Mouse (Mus musculus) neural tube, embryonic 11.5 days (tissue): ENCODE results near the gene Zbtb46. TPM values are rescaled to one million over a fixed set of nuclear protein-coding genes. Genes with fewer than 3 reads are reported as not detected.

Source experiments
- ATAC-seq: fragments of 200-750 bp; cut with Nextera tagmentation; 2 replicates; pipeline ENCODE4 v1.8.0; 2017; ENCODE audit warnings: moderate number of reproducible peaks, mild to moderate bottlenecking, moderate TSS enrichment, moderate library complexity; ENCODE audit not compliant: insufficient read depth, low FRiP score, low TSS enrichment
- DNase-seq: peaks from one replicate; pipeline ENCODE4 v3.0.0-alpha.2; 2015; ENCODE audit warnings: low spot score
- H3K27ac ChIP-seq: fragments of 300-500 bp; sonication (generic); 2 replicates; pipeline ENCODE4 v1.5.1; 2014; ENCODE audit warnings: low read depth, mild to moderate bottlenecking, low read length
- H3K27me3 ChIP-seq: fragments of 300-500 bp; sonication (generic); 2 replicates; pipeline ENCODE4 v1.6.1; 2014; ENCODE audit warnings: mild to moderate bottlenecking, low read length, mixed read lengths; ENCODE audit not compliant: control insufficient read depth, insufficient read depth
- H3K36me3 ChIP-seq: fragments of 300-500 bp; sonication (generic); 2 replicates; pipeline ENCODE4 v1.6.1; 2014; ENCODE audit warnings: mild to moderate bottlenecking, low read length, moderate library complexity, mixed read lengths; ENCODE audit not compliant: control insufficient read depth, insufficient read depth
- H3K4me1 ChIP-seq: fragments of 300-500 bp; sonication (generic); 2 replicates; pipeline ENCODE4 v1.6.1; 2014; ENCODE audit warnings: low read length, mixed read lengths; ENCODE audit not compliant: control insufficient read depth, insufficient read depth
- H3K4me2 ChIP-seq: fragments of 300-500 bp; sonication (generic); 2 replicates; pipeline ENCODE4 v1.6.1; 2014; ENCODE audit warnings: low read depth, mild to moderate bottlenecking, moderate library complexity
- H3K4me3 ChIP-seq: fragments of 300-500 bp; sonication (generic); 2 replicates; pipeline ENCODE4 v1.5.1; 2014; ENCODE audit warnings: low read depth, low read length
- H3K9ac ChIP-seq: fragments of 300-500 bp; sonication (generic); 2 replicates; pipeline ENCODE4 v1.6.1; 2014; ENCODE audit warnings: mild to moderate bottlenecking, low read length
- H3K9me3 ChIP-seq: fragments of 300-500 bp; sonication (generic); 2 replicates; pipeline ENCODE4 v1.6.1; 2016; ENCODE audit warnings: low read length; ENCODE audit not compliant: control insufficient read depth
- WGBS: fragments of 180-500 bp; shearing (Covaris S2); extraction: QIAGEN DNeasy Blood & Tissue Kit; methylation state at CpG from one replicate; pipeline ENCODE4 v1.1.7; 2014; 5-methylcytosine and 5-hydroxymethylcytosine counted together
- polyA plus RNA-seq: library from polyadenylated mRNA; unstranded; fragments of >200 nt; fragmentation: Nextera tagmentation; extraction: Ambion mirVana; gene quantifications from 2 replicates; pipeline ENCODE4 v1.2.1, GENCODE M21; 2014

Zbtb46 gene
- polyA plus RNA-seq, 1 experiment from 2014 or later: 20.2 TPM

DNA sequence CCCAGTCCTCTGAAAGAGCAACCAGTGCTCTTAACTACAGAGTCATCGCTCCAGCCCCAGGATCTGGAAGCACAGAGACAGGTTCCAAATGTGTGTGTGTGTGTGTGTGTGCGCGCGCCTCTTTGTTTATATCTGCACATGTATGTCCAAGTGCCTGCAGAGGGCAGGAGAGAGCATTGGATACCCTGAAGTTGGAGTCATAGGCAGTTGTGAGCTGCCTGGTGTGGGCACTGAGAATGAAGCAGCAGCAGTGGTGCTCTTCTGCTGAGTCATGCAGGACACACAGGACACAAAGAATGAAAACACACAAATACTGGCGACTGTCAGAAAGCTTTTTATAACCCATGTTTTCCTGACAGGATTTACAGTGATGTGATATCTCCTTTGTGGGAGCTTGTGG, 89.2 kb downstream of the Zbtb46 start:
- H3K9me3 ChIP-seq: no peaks in the 10 kb centered on the region
- H3K4me3 ChIP-seq: no peak overlapping the region
- ATAC-seq: no peak
- H3K27me3 ChIP-seq: no peaks in the 10 kb centered on the region
- H3K4me2 ChIP-seq: no peak overlapping the region
- WGBS: 95% methylated on average over 5 of the region's 5 CpGs
- H3K27ac ChIP-seq: no peak overlapping the region
- H3K4me1 ChIP-seq: peaks cover 14% of the 10 kb centered on the region
- H3K36me3 ChIP-seq: peaks cover 8% of the 10 kb centered on the region; the same call in 1 of the 2 replicates
- DNase-seq: no peak
- H3K9ac ChIP-seq: no peak overlapping the region

DNA sequence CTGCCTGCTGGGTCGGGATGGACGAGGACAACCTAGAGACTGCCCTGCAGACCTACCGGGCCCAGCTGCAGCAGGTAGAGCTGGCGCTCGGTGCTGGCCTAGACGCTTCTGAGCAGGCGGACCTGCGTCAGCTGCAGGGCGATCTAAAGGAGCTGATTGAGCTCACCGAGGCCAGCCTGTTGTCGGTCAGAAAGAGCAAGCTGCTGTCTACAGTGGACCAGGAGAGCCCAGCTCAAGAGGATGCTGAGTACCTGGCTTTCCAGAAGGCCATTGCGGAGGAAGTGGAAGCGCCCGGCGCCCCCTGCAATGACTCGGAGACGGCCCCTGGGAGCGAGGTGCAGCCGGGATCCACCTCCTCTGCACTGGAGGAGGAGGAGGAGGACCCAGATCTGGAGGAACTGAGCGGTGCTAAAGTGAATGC, 93.6 kb downstream of the Zbtb46 start:
- Histone ChIP-seq H3K36me3 (peaks cover 16% of the 10 kb centered on the region), H3K9me3 (no peaks in the 10 kb centered on the region), H3K4me2 (peak overlapping the region; percentile 96), H3K9ac (peak overlapping the region; percentile 93), H3K4me1 (peaks cover 20% of the 10 kb centered on the region), H3K27me3 (no peaks in the 10 kb centered on the region), H3K4me3 (peak overlapping the region; percentile 87), H3K27ac (peak overlapping the region; percentile 87)
- WGBS: 0% methylated on average over 20 of the region's 20 CpGs
- peak; percentile 45 for DNase-seq
- ATAC-seq: peak; percentile 28

DNA sequence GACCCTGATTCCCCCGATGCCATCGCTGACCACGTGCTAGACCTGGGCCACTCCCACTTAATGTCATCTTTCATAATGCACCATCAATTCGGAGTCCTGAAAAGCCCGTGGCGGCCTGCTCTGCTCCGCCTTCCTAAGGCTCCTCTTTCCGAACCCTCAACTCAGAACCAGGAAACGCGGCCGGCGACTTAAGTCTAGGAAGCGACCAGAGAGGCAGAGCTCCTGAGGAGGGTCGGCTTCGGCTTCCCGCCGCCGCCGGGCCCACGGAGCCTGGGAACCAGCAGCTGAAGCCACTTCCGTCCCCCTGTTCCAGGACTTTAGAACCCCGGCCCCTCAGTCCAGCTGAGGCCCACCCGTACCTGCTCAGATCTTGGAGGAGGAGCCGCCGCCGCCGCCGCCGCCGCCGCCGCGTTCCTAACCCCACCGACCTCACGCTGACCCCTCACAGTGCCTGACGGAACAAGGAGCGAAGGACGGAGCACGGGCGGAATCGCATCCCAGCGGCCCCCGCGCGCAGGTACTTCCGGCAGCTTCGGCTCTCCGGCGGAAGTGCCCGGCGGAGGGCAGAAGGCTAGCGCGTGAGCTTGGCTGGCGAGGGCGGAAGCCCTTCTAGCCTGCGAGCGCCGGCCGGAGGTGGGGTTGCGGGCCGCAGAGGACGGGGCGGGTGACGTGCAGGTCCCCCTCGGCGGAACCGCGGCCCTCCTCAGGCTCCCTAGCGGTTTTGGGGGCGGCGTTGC, 94.2 kb downstream of the Zbtb46 start, which contains the start of the genes Zgpat and Arfrp1:
Gene Zgpat, plus strand, starts transcription at position 69 of the 737 bp plus-strand sequence.
Gene Arfrp1, minus strand, starts transcription at position 545 of the 737 bp plus-strand sequence.
- peaks cover 16% of the 10 kb centered on the region for H3K36me3 ChIP-seq
- peak; percentile 87 for ATAC-seq
- peaks cover 20% of the 10 kb centered on the region for H3K4me1 ChIP-seq
- H3K27ac ChIP-seq: peak within 1 kb of the TSS; percentile 87
- H3K4me3 ChIP-seq: peak within 1 kb of the TSS; percentile 87
- WGBS: under 1% methylated on average over 62 of the region's 71 CpGs
- peak; percentile 92 for DNase-seq
- peak within 1 kb of the TSS; percentile 93 for H3K9ac ChIP-seq
- no peaks in the 10 kb centered on the region for H3K9me3 ChIP-seq
- peak within 1 kb of the TSS; percentile 96 for H3K4me2 ChIP-seq
- no peaks in the 10 kb centered on the region for H3K27me3 ChIP-seq

DNA sequence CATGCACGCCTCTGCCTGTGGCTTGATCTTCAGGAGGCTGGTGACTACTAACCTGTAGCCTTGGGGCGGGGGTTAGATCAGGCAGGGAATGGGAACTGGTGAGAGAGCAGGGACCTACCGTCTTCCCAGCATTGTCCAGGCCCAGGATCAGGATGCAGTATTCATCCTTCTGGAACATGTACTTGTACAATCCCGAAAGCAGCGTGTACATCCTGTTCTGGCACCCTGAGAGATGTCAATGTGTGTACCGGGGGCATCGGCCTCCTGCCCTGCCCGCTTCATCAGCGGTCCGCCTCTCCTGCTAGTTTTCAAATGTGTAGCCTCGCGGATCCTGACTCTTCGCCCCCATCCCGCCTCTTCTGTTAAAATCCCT, 94.8 kb downstream of the Zbtb46 start:
- no peak; the same call in 1 of the 2 replicates for ATAC-seq
- 11% methylated on average over 14 of the region's 14 CpGs for WGBS
- H3K27ac ChIP-seq: no peak overlapping the region

DNA sequence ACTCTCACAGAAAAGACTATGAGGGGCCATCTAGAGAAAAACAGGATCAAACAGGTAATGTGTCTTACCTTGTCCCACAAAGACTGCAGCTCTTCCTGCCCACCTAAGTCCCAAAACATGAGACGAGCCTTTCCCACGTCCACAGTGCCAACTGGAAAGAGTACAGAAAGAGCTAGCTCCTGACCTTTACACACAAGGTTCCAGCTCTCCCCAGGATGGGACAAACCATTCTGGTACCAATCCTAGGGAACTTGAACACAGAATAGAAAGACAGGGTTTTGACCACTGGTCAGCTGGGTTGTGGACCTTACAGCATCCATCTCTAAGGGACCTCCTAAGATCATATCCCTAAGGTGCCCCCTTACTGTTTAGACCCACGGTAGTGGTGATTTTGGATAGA, 95.3 kb downstream of the Zbtb46 start:
- peaks cover 14% of the 10 kb centered on the region for H3K36me3 ChIP-seq
- ATAC-seq (no peak), DNase-seq (no peak)
- peak overlapping the region; percentile 96 for H3K4me2 ChIP-seq
- no peaks in the 10 kb centered on the region for H3K9me3 ChIP-seq
- H3K4me3 ChIP-seq: peak overlapping the region; percentile 87; the same call in 1 of the 2 replicates
- H3K4me1 ChIP-seq: peaks cover 20% of the 10 kb centered on the region
- 83% methylated on average over 3 of the region's 3 CpGs for WGBS
- H3K9ac ChIP-seq: no peak overlapping the region; the same call in 1 of the 2 replicates
- no peak overlapping the region for H3K27ac ChIP-seq
- no peaks in the 10 kb centered on the region for H3K27me3 ChIP-seq

More for the DNA sequence above, 94.8 kb downstream of the Zbtb46 start:
- no peak for DNase-seq
- Histone ChIP-seq H3K36me3 (peaks cover 13% of the 10 kb centered on the region), H3K9ac (peak overlapping the region; percentile 93), H3K4me3 (peak overlapping the region; percentile 87), H3K4me2 (peak overlapping the region; percentile 96), H3K27me3 (no peaks in the 10 kb centered on the region), H3K9me3 (no peaks in the 10 kb centered on the region), H3K4me1 (peaks cover 20% of the 10 kb centered on the region)

DNA sequence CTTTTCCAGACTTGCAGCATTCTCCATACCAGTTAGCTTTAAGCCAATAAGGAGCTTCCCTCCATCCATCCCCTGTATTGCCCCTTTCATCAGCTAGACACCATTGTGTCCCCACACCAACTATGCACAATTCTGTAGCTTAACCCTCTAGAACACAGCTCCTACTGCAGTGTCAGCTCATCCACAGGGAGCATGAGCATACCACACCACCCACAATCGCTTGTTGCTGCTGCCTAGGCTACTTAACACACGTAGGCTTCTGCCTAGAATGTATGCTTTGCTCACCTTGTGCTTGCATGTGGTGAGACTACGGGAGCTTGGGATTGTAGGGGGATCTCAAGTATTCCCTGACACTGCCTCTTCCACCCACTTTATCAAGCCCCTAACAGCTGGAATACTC, 102.4 kb downstream of the Zbtb46 start:
- Histone ChIP-seq H3K4me1 (no peaks in the 10 kb centered on the region), H3K9me3 (no peaks in the 10 kb centered on the region), H3K27me3 (no peaks in the 10 kb centered on the region), H3K27ac (no peak overlapping the region), H3K4me2 (no peak overlapping the region), H3K4me3 (no peak overlapping the region), H3K9ac (no peak overlapping the region), H3K36me3 (peaks cover 24% of the 10 kb centered on the region)
- DNase-seq: no peak
- no peak for ATAC-seq
- 83% methylated on average over 3 of the region's 3 CpGs for WGBS

DNA sequence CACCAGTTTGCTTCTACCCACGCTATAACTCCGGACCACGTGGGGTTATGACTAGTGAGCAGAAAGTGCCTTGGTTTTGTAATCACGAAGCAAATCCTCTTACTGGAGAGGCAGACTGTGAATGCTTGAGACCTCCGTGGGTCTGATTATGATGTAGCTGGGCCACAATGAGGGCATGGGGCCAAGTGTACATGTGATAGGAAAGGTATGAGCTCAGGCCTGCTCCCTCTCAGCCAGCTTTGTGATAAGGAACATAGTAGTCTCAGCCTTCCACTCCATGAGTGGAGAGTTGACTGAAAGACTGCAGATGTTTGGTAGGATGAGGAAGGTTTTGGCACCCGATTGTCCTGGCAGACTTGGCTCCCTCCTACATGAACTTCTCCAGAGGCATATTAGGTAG, 116.5 kb downstream of the Zbtb46 start:
- DNase-seq: no peak

DNA sequence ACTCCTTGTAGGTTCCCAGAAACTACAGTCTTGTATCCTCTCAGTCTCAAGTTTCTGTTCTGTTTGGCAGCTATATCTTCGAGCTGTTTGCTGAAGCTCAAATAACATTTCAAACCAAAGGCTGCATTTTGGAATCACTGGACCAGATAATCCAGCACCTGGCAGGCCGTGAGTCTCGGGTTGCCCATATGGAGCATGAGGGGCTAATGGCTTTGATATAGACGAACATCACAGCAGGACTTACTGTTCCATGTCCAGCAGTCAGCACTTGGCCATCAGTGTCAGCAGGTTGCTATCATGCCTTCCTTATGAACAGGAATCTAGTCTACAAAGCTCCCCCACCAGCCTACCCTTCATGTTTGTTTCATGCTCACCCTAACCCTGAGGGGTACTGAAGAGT, 118.8 kb downstream of the Zbtb46 start:
- DNase-seq (no peak), ATAC-seq (no peak)
- Histone ChIP-seq H3K4me2 (no peak overlapping the region), H3K9me3 (no peaks in the 10 kb centered on the region), H3K27me3 (no peaks in the 10 kb centered on the region), H3K27ac (no peak overlapping the region), H3K4me1 (no peaks in the 10 kb centered on the region), H3K36me3 (peaks cover 8% of the 10 kb centered on the region), H3K9ac (no peak overlapping the region), H3K4me3 (no peak overlapping the region)
- 90% methylated on average over 4 of the region's 4 CpGs for WGBS

More for the DNA sequence above, 116.5 kb downstream of the Zbtb46 start:
- WGBS: 96% methylated on average over 6 of the region's 6 CpGs
- Histone ChIP-seq H3K27ac (no peak overlapping the region), H3K36me3 (peaks cover 8% of the 10 kb centered on the region), H3K4me1 (no peaks in the 10 kb centered on the region), H3K9ac (no peak overlapping the region), H3K27me3 (no peaks in the 10 kb centered on the region), H3K9me3 (no peaks in the 10 kb centered on the region), H3K4me2 (no peak overlapping the region), H3K4me3 (no peak overlapping the region)
- no peak for ATAC-seq
